Mouse (Mus musculus) MEL (cell line): ENCODE data around the gene Mrps11.

Experiments
- CTCF ChIP-seq, 3 experiments: IDR thresholded peaks in 2 of 3; conservative IDR thresholded peaks in 1 of 3; 2 replicates each; pipeline ENCODE4 v1.5.1; 2011 to 2012; ENCODE audit warnings: low read length in 3 of 3, low read depth in 2 of 3, mild to moderate bottlenecking in 2 of 3, improper control_type of control experiment in 1 of 3, inconsistent platforms in 1 of 3, mixed read lengths in 1 of 3, moderate library complexity in 1 of 3; ENCODE audit not compliant: control insufficient read depth in 1 of 3, insufficient read depth in 1 of 3, poor library complexity in 1 of 3, severe bottlenecking in 1 of 3
- E2F4 ChIP-seq: IDR thresholded peaks from 2 replicates; pipeline ENCODE4 v1.6.1; 2011; ENCODE audit warnings: low read depth, low read length, improper control_type of control experiment, borderline replicate concordance
- GABPA ChIP-seq: IDR thresholded peaks from 2 replicates; pipeline ENCODE4 v1.6.1; 2012; ENCODE audit warnings: low read depth, mild to moderate bottlenecking, inconsistent platforms, low read length, improper control_type of control experiment, moderate library complexity
- KAT2A ChIP-seq: conservative IDR thresholded peaks from 2 replicates; pipeline ENCODE4 v1.6.1; 2012; ENCODE audit warnings: low read depth, low read length, improper control_type of control experiment, inconsistent platforms
- MAZ ChIP-seq: IDR thresholded peaks from 2 replicates; pipeline ENCODE4 v1.6.1; 2012; ENCODE audit warnings: low read depth, mild to moderate bottlenecking, inconsistent platforms, low read length, improper control_type of control experiment
- NRF1 ChIP-seq: IDR thresholded peaks from 2 replicates; pipeline ENCODE4 v1.6.1; 2014; ENCODE audit warnings: low read depth, mild to moderate bottlenecking, inconsistent platforms, low read length, improper control_type of control experiment, moderate library complexity; ENCODE audit not compliant: poor library complexity, insufficient read depth, severe bottlenecking
- POLR2A ChIP-seq, 2 experiments: IDR thresholded peaks; 2 replicates each; pipeline ENCODE4 v1.6.1; 2011 to 2012; ENCODE audit warnings: low read length in 2 of 2, mild to moderate bottlenecking in 2 of 2, control low read depth in 1 of 2, improper control_type of control experiment in 1 of 2, low read depth in 1 of 2, moderate library complexity in 1 of 2; ENCODE audit not compliant: control insufficient read depth in 1 of 2, insufficient read depth in 1 of 2, poor library complexity in 1 of 2
- RCOR1 ChIP-seq: IDR thresholded peaks from 2 replicates; pipeline ENCODE4 v1.6.1; 2012; ENCODE audit warnings: low read depth, mild to moderate bottlenecking, inconsistent platforms, low read length, improper control_type of control experiment
- SIN3A ChIP-seq: IDR thresholded peaks from 2 replicates; pipeline ENCODE4 v1.6.1; 2012; ENCODE audit warnings: low read length, improper control_type of control experiment, inconsistent platforms
- ZNF384 ChIP-seq: IDR thresholded peaks from 2 replicates; pipeline ENCODE4 v1.6.1; 2012; ENCODE audit warnings: low read depth, mild to moderate bottlenecking, inconsistent platforms, low read length, improper control_type of control experiment

DNA sequence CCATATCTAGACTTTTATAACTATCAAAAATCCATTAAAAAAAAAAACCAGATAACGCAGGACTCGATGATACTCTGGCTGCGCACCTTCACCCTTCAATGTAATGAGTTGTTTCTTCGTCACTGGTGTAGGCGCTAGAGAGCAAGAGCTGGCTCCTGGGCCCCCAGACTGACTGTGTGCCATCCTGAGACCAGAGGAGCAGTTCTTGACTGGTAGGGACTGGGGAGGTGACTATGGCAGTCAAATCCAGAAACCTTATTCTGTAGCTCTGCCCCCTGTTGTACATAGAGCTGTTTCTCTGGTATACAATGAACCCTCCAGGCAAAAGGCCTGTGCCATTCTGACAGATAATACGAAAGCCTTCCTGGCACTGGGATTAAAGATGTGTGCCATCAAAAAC lies 45.7 kb upstream of the Mrps11 start:
- TF ChIP-seq POLR2A (IDR thresholded peaks at IDR 0.05; ENCODE audit: control insufficient read depth in 1 of 2, insufficient read depth in 1 of 2, low read depth in 1 of 2, low read length in 2 of 2, poor library complexity in 1 of 2) (no peak), NRF1 (no peak), CTCF (IDR thresholded peaks at IDR 0.05 in 2 of 3, conservative IDR thresholded peaks at IDR 0.05 in 1 of 3; ENCODE audit: control insufficient read depth in 1 of 3, insufficient read depth in 1 of 3, low read depth in 2 of 3, low read length in 3 of 3, poor library complexity in 1 of 3, severe bottlenecking in 1 of 3) (no peak), KAT2A (no peak), MAZ (no peak), GABPA (no peak), RCOR1 (no peak), ZNF384 (no peak), E2F4 (no peak), SIN3A (no peak)
